Mouse (Mus musculus) right cerebral cortex, postnatal 4 days (tissue): ENCODE results near the gene Gm2075.
"Not testable (repeated sequence)": the region's sequence is repeated elsewhere in the genome, so short reads cannot be mapped to it uniquely, and the experiment has no call there.

ENCODE experiments used
- DNase-seq: peaks from one replicate; pipeline ENCODE4 v3.0.0-alpha.2; 2022

Gene Gm2075

GRCm38 (mm10) chr12:88011548-88011947 lies at the start of gene Gm2075:
Gm2075 (plus strand) TSS chr12:88011848.
- DNase-seq, result not testable (repeated sequence)

GRCm38 (mm10) chr12:87984000-87984399 lies 27.6 kb upstream of the Gm2075 start:
- not testable (repeated sequence) for DNase-seq

- not testable (repeated sequence) for DNase-seq
These were observed 7.5 kb upstream of the Gm2075 start for GRCm38 (mm10) chr12:88004118-88004517.

GRCm38 (mm10) chr12:88018671-88019070 lies 7.0 kb downstream of the Gm2075 start, which contains the start of gene Gm6803:
Gm6803 (minus strand) TSS chr12:88018771.
- DNase-seq, result not testable (repeated sequence)

- DNase-seq, result not testable (repeated sequence)
These were observed 15.1 kb downstream of the Gm2075 start, which contains the start of gene Gm2056 for GRCm38 (mm10) chr12:88026704-88027103. Gm2056 (plus strand) TSS chr12:88027004.

- DNase-seq, result not testable (repeated sequence)
These were observed 20.6 kb downstream of the Gm2075 start for GRCm38 (mm10) chr12:88032250-88032649.

- not testable (repeated sequence) for DNase-seq
These were observed 27.4 kb downstream of the Gm2075 start for GRCm38 (mm10) chr12:88039062-88039461.

GRCm38 (mm10) chr12:88039703-88040102 lies 28.1 kb downstream of the Gm2075 start:
- DNase-seq, result not testable (repeated sequence)

GRCm38 (mm10) chr12:88045226-88045625 lies 33.6 kb downstream of the Gm2075 start:
- not testable (repeated sequence) for DNase-seq
